17 mouse cellular contexts compared by ENCODE assay signal in genomic region chr15:88060935-88061334, GRCm38 (mm10).
DNase-seq lines count a peak whose midpoint lies in the region.
"Had no signal": no experiment of that assay in that cellular context is flagged by ENCODE, and none has a peak within 500 bp of the region (broad histone marks: within the 10 kb centered on the region; RNA-seq: fewer than 3 reads in every experiment).

No protein-coding gene starts in this region.

- peak; percentile 17 for DNase-seq in heart, adult 11 months
- no peak for DNase-seq in heart, postnatal 25 days (ENCODE audit: low spot score)
- peak; percentile 15 for DNase-seq in 3134 (ENCODE audit: extremely low read depth, insufficient read length, low spot score)
- DNase-seq in Muller cell, postnatal 12 days (ENCODE audit: inconsistent ontology term), result peak; percentile 35
- DNase-seq in layer of hippocampus, postnatal 10 days (ENCODE audit: low spot score in 2 of 2), result no peak
- DNase-seq in adrenal gland, postnatal 36 days, result no peak
- DNase-seq: adrenal gland, adult 2 months; adrenal gland, postnatal 14 days; cerebellum, adult 11 months; cerebellum, adult 2 months; cerebellum, adult 9-11 months; cerebellum, postnatal 25 days; forebrain, postnatal 0 days; gastrocnemius, postnatal 10 days; gastrocnemius, postnatal 36 days; heart, postnatal 36 days; kidney, adult 11 months had no signal

- intact Hi-C loops in heart, postnatal 25 days (cut with DNase I), result no loop called here

Comparison
In these comparisons a context has a peak if more than half of its experiments do, and no peak if none do; other contexts are left out.
1. DNase-seq: peak in heart, adult 11 months (single experiment), 3134 (single experiment) and Muller cell, postnatal 12 days (single experiment); none in heart, postnatal 25 days (single experiment), layer of hippocampus, postnatal 10 days (0 of 2) and adrenal gland, postnatal 36 days (0 of 2).